Mouse (Mus musculus) left cerebral cortex, postnatal 14 days (tissue): ENCODE data around the gene Mast3. TPM values are rescaled to one million over a fixed set of nuclear protein-coding genes. Genes with fewer than 3 reads are reported as not detected.
"Not testable (repeated sequence)": the region's sequence is repeated elsewhere in the genome, so short reads cannot be mapped to it uniquely, and the experiment has no call there.

Experiments used
- DNase-seq, 2 experiments: peaks; one replicate each; pipeline ENCODE4 v3.0.0; 2021 to 2022; ENCODE audit warnings: low spot score in 2 of 2, mixed read lengths in 1 of 2
- intact Hi-C: fragments of 180-260 bp; cut with DNase I; formaldehyde crosslinking; loops from one replicate; pipeline ENCODE4 v1.15.1; 2025
- total RNA-seq, 2 experiments: library from RNA; stranded (reverse); gene quantifications; 2 replicates each; pipeline ENCODE4 v1.2.3; 2021

Gene Mast3
- total RNA-seq, 2 experiments from 2014 or later, result 176 to 185 TPM

GRCm38 (mm10) chr8:70839408-70840351 is 34.8 kb upstream of the Mast3 start, which contains the start of gene Arrdc2:
Gene Arrdc2, minus strand, starts transcription at chr8:70839720.
- DNase-seq, result peak; percentile 99 to 100
- intact Hi-C loops, result loop anchor here (2.0 to 5.0 kb wide), 2 partner anchors 72 to 121 kb away; partner anchors contain the start of gene Gm3336

DNA sequence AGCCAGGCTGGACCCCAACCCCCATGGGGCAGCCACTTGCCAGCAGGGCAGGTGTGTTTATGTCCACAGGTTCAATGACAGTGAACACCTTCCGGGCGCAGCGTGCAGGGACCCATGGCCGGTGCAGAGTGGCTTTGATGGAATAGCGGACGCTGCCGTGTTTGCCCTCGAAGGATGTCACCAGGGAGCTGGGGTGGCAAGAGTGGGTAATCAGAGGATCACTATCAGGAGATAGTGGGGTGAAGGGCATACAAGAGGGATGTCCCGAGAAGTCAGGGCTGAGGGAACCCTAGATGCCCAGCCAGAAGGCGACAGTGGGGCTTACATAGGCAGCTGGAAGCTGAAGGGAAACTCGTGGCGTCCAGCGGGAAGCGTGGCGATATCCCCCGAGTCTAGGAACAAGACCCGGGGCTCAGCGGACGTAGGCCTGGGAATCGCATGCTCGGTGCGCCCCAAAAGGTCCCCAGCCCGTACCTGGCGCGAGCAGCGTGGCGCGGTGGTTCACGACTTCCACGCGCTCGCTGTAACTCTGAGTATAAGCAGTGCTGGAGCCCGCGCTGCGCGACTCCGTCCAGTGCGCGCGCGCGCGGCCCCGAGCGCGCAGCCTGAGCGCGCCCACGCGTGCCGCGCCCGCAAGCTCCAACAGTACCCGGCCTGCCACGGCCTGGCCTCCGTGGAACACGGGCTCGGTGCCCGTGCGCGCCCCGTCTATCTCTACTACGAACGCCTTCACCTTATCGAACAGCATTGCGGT is 34.0 kb upstream of the Mast3 start:
- DNase-seq, result no peak

GRCm38 (mm10) chr8:70836666-70837065 is 31.8 kb upstream of the Mast3 start:
- intact Hi-C loops, result no loop called here
- DNase-seq, result no peak

More for the DNA sequence above, 34.0 kb upstream of the Mast3 start:
- intact Hi-C loops, result no loop called here

DNA sequence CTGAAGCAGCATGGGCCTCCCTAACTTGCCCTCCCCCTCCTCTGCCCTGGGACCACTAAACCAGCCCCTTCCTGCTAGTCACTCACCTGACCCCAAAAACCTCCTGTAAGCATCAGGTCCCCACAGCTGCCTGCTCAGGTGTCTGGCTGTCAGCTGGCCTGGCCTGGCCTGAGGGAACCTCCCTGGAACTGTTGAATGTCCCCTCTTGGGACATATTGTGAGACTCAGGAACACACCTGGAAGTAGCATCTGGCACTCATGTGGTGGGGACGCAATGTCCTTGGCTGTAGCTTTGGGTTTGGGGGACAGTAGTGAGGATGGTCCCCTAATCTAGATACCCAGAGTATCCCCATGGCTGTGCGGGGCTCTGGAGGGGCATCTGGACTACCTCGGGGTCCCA is 29.2 kb upstream of the Mast3 start:
- DNase-seq, result no peak
- intact Hi-C loops, result no loop called here

GRCm38 (mm10) chr8:70833520-70833919 is 28.7 kb upstream of the Mast3 start:
- DNase-seq, result peak in 1 of 2 experiments; percentile 48
- intact Hi-C loops, result no loop called here

DNA sequence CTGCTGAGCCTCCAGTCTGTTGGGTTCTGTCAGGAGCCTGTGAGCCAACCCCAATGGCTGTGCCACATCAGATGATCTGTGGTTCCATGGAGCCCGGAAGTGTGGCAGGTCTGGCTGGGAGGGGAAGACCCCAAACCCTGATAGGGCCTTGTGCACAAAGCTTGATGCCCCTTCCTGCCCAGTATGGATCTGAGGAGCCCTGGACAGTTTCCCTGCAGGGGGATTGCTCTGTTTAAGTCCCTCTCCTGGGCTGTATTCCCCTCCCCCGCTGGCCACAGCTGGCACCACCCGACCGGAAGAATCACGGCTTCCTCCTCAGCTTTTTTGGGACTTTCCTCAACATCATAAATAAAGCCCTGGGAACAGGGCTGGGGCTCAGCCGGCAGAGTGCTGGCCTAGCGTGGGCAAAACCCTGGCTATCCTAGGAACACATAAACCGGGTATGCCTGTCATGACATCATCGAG is 28.2 kb upstream of the Mast3 start:
- intact Hi-C loops, result no loop called here
- no peak for DNase-seq

GRCm38 (mm10) chr8:70832371-70832770 is 27.5 kb upstream of the Mast3 start:
- intact Hi-C loops, result no loop called here
- DNase-seq, result no peak

GRCm38 (mm10) chr8:70831517-70831916 is 26.7 kb upstream of the Mast3 start:
- no peak for DNase-seq
- intact Hi-C loops, result no loop called here

DNA sequence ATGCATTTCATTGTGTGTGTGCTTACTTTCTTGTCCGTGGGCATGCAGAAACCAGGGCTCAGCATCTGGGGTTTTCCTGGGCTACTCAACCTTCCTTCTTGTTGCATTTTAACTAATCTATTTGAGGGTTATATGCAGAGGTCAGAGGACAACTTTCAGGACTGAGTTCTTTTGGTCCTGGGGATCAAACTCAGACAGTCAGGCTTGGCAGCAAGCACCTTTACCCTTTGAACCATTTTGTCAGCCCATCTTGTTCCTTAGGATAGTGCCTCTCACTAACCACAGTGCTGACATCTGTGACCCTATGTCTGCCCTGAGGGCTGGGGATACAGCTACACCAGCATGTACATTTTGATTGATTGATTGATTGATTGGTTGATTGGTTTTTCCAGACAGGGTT is 22.9 kb upstream of the Mast3 start:
- DNase-seq, result no peak
- intact Hi-C loops, result no loop called here

- intact Hi-C loops, result no loop called here
- no peak for DNase-seq
Measured at GRCm38 (mm10) chr8:70827010-70827409, 22.2 kb upstream of the Mast3 start.

DNA sequence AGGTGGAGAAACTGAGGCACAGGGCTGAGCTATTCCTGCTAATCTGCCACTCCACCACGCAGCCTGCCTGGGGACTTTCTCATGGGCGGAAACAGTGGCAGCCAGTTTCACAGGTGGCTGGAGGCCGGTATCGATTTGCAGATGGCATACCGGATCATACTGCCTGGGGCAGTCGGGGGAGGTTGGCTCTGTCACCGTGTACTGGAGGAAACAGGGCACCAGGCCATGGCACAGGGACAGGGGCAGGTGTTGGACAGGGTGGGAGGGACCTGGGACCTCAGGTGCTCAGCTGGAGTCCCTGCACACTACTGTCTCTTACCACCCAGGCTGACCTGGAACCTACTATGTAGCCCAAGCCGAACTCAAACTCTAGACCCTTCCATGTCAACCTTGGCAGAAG is 21.0 kb upstream of the Mast3 start:
- intact Hi-C loops, result no loop called here
- DNase-seq, result no peak

GRCm38 (mm10) chr8:70823802-70824201 is 18.9 kb upstream of the Mast3 start:
- DNase-seq, result no peak
- intact Hi-C loops, result no loop called here

DNA sequence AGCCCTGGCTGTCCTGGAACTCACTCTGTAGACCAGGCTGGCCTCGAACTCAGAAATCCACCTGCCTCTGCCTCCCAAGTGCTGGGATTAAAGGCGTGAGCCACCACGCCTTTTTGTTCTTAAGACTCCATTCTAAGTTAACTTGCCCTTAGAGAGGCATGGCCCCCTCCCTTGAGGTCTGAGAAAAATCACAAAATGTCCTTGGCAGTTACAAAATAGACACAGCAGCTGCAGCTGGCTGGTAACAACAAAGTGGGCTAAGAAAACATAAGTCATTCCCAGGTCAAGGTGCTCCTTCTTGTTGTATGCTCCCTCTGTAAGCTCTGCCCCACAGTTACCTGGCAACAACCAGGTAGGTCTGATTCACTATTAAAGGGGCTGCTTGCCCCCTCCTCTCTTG is 17.7 kb upstream of the Mast3 start:
- DNase-seq, intact Hi-C loops: not testable (repeated sequence)

- DNase-seq, result no peak
- intact Hi-C loops, result no loop called here
Measured at GRCm38 (mm10) chr8:70821992-70822391, 17.1 kb upstream of the Mast3 start.

DNA sequence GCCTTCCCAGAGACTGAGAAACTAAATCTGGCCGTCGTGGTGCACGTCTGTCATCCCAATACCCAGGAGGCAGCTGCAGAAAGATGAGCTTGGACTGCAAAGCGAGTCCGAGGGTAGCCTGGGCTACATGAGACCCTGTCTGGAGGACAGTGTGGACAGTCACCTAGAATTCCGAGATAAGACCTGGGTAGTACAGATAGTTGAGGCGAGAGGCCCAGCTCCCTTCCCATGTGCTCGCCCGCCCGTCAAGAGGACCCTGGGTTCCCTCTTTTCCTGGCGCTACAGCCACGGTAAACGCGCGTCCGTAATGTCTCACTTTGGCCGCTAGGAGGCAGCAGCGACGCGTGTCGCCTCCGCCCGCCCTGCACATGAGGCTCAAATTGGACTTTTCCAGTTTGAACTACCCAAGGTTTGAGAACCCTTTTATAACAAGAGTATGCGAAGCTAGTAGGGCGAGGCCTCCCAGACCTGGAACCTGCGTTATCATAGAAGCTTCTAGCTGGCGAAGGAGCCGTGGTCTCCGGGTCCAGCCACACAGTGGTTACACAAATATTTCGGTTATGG is 16.6 kb upstream of the Mast3 start:
- DNase-seq, result peak in 1 of 2 experiments; percentile 69
- intact Hi-C loops, result no loop called here

DNA sequence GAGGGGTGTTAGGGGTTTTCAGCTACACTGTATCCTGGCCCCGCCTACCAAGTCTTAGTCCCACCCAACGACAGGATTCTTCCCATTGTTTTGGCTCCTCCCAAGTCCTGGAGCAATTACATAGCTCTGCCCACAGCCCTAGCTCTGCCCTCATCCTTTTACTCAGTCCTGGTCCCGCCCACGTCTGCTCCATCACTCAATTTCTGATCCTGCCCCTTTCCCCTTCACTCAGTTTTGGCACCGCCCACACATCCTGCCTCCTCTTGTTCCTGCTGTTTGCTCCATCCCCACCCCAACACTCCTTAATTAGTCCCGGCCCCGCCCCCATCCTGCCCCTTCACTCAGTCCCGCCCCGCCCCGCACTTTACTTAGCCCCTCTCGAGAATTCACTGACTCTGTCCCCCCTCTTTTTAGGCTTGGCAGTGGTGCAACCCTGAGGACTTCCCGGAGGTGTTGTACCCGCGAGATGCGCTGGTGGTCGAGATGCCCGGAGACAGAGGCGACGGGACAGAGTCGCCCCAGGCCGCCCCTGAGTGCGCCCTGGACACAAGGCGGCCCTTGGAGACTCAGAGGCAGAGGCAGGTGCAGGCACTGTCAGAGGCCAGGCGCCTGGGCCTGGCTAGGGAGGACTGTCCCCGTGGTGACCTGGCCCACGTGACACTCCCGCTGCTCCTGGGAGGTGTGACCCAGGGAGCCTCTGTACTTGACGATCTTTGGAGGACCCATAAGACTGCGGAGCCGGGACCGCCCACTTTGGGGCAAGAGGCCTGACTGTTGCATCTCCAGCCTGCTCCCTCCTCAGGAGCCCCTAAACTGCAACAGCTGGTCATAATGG is 15.5 kb upstream of the Mast3 start:
- DNase-seq, result no peak
- intact Hi-C loops, result no loop called here

GRCm38 (mm10) chr8:70816679-70817078 is 11.8 kb upstream of the Mast3 start:
- intact Hi-C loops, result no loop called here
- no peak for DNase-seq

- no peak for DNase-seq
- intact Hi-C loops, result no loop called here
Measured at GRCm38 (mm10) chr8:70812885-70813284, 8.0 kb upstream of the Mast3 start.

- DNase-seq, result no peak
- intact Hi-C loops, result no loop called here
Measured at GRCm38 (mm10) chr8:70812055-70812454, 7.2 kb upstream of the Mast3 start.
